Mouse (Mus musculus) MEL-GATA-1-ER (cell line): ENCODE measurements at regions not wholly inside any gene's neighbourhood (a gene's known extent, or its start where the extent isn't known, plus 50 kb on each side); places are given as distances from the start of the nearest gene placed in this dataset.

Experiments used
- DNase-seq: peaks from one replicate; pipeline ENCODE4 v3.0.0-alpha.2; 2012; ENCODE audit warnings: low read depth; ENCODE audit errors: extremely low read depth

DNA sequence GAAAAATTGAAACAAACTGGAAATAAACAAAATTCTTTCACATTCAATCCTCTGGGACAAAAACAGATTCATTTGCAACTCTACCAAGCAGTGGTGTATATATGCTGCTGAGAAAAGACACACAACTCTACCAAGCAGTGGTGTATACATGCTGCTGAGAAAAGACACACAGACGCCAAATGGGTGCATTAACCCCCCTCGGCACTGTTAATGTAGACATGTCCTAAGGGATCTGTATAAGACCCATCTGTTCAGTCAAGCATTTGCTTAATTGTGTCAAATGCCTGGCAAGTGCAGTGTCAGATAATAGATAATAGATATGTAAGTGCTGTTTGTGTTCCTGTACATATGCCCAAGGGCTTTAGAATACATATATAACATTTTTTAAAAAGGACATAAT lies 1035.2 kb upstream of the B3galt2 start:
- DNase-seq: no peak

DNA sequence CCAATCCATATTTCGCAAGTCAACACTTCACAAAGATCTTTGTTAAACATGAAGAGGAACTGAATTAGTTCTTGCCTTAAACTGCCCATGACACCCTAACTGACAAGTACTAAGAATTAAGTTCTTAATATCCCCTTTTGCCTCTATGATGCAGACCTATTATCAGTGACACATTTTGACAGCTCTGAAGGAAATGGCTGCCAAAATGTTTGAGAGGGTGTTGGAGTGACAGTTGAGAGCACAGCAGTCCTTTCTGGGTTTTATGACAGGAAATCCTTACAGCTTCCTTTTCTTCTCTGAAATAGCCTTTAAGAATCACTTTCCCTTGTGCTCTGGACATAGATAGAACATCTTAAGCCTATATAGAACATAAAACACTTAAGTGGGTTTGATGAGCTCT lies 1034.4 kb upstream of the B3galt2 start:
- no peak for DNase-seq

DNA sequence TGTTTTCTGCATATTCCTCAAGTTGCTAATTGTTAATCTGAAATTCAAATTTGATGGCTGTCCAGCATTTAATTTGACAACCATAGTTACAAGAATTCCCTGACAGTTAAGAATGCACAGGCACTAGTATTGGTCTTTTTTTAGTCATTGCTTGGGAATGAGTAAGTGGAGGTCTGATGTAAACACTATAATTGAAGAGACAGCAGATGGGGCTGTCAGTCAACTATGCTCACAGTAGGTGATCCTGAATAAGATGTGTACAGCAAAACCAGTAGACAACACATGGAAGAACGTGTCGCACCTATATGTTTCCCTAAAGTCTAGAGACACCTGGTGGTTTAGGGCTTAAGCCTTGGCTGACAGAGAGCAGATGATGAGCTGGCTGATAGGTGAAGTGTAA lies 1019.0 kb upstream of the B3galt2 start:
- DNase-seq: no peak

DNA sequence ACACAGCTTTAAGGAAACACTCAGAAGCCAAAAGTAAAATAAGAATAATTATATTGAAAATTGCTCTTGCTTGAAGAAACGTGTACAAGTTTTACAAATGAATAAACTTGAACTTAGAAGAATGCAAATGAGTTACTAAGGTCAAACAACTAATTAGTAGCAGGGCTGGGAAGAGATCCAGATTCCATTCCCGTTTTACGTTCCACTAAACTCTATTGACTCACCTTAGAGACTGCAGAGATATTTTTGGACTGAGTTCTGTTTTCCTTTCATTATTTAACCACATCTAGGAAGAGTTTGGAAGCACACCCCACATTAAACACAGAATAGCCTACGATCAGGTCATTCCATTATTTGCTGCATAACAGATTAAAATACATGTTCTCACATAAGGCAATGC lies 1016.2 kb upstream of the B3galt2 start:
- DNase-seq: no peak

DNA sequence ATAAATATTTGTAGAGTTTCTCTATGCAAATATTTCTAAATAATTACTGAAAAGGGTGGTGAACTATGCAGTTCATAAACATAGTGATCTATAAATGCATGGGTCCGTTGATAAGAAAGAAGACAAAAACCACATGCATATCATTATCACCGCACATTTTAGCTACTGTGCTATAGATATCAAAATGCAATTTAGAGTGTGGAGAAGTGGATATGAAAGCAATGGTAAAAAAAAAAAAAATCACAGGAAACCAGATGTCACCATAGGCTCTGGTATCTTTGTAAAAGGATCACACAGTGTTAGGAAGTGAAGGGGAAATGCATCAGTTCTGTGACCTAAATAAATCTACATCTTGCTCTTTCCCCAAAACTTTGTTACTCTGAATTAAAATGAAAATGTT lies 985.2 kb upstream of the B3galt2 start:
- peak; percentile 41 for DNase-seq

DNA sequence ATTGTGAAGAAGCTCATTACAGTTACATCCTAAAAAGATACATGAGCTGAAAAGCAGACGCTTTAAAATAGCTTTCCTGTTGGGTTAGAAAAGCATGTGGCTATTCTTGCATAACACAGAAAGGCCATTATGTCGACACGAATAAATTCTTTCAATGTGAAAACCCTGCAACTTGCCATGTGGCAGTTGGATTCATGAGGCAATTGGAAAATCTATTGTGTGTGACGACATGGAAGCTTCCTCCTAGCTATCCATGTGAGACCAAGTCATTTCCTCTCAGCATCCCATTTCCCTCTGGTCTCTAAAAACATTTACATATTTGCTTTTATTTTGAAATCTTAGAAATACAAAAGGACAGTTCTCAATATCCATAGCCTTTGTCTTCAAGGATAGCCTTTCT lies 975.2 kb upstream of the B3galt2 start:
- no peak for DNase-seq

DNA sequence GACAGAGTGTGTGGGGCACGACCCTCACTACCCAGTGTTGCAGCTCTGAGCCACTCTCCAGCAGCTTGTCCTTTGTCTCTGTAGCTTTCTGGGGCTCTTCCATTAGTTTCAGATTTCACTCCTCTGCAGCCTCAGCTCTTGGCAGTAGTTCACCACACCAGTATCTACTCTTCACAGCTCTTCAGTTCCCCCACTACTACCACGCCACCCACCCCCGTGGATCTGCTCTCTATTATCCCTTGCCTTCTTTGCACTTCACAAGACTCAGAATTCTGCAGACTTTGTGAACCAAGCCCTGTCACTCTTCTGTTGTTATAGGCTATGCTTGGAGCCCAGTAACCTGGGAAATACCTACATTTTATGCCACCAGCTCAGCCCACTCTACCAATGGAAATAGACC lies 960.5 kb upstream of the B3galt2 start:
- DNase-seq: no peak

DNA sequence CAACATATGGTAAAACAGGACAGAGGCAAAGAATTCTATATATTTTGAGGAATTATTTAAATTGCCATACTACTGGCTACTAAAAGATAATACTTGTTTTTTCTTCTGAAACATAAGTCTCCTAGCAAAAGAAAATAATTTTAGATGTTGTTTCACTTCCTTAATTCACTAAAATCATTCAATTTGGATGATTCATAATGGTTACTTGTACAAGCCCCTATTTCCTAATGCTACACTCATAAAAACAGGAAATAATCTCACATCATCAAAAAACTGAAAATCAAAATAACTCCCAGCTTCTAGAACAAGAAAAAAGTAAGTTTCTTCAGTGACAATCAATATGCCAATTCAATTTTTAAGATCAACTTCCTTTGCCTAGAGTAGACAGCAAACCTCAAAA lies 951.6 kb upstream of the B3galt2 start:
- no peak for DNase-seq

DNA sequence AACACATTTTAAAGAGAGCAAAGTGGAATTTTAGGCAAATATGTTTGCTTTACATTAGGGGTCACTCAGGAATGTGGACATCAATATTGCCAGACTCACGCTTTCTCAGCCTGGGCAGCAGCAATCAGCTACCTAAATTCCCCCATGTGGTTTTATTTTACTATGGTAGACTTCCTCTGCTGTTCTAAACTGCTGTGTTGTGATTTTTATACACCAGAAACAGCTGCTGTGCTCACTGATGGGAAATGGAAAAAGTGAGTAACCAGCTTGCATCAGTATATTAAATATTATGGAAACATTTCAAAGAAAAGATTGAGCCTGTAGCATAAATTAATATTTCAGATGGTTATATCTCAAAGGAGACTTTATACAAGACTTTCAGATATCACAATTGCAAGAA lies 945.3 kb upstream of the B3galt2 start:
- no peak for DNase-seq

DNA sequence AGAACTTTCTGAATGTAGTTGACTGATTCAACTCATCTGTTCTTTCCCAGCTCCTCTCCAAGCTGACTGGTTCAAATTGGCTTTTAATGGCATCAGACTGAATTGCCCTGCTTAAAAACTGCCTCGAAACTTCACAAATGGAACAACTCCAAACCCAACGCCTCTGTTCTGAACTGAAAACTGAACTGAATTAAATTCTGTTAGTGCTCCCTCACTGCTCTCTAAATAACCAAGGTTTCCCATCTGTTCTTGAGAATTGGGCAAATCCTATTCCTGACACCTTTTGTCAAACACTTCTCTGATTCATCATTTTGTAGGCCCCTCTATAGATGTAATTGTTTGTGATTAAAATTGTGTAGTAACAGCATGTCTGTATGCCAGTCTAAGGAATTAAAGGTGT lies 932.2 kb upstream of the B3galt2 start:
- no peak for DNase-seq

DNA sequence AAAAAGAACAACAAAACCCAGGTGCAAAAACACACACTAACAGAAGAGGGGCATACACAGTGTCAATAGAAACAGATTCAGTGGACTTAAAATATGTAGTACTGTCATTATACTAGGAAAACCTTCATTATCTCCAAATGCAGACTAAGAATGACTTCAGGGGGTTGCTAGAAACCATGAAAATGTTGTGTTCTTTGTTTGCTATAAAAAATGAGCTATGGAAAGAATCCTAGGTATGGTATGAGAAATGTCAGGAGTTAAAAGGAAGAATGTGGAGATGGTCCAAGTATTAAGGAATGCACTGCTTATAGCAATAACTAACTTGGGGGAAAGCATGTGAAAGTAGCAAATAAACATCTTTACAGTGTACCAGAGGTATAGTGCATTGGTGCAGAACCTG lies 910.2 kb upstream of the B3galt2 start:
- no peak for DNase-seq

DNA sequence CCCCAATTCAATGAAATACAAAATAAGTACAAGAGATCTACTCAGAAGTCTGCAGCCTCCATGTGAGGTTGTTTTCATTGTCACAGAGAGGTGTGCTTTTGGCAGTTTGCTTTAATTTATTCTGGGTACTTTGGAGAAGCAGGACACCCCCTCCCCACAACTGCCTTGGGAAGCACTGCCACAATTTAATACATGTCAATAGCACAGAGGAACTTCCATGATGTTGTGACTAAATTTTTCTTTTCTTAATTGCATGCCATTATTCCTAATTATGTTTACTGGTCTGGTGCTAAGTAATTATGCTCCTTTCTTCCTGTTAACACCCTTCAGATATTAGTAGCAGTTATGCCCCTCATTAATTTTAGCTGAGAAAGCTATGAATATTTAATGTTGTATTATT lies 906.4 kb upstream of the B3galt2 start:
- DNase-seq: no peak

DNA sequence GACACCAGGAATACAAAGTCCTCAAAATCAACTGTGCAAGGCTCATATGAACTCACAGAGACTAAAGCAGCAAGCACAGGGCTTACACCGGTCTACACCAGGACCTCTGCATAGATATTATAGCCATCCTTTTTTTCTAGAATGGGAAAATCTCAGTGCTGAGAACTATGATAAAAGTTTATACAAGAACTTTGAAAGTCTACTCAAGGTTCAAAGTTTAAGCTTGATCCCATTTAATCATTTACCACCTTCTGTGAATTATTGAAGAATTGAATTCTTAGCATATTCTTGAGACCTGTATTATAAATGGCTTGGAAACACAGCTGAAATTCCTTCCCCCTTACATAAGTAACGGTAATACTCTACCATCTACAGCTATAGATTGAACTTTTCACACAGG lies 902.1 kb upstream of the B3galt2 start:
- no peak for DNase-seq

DNA sequence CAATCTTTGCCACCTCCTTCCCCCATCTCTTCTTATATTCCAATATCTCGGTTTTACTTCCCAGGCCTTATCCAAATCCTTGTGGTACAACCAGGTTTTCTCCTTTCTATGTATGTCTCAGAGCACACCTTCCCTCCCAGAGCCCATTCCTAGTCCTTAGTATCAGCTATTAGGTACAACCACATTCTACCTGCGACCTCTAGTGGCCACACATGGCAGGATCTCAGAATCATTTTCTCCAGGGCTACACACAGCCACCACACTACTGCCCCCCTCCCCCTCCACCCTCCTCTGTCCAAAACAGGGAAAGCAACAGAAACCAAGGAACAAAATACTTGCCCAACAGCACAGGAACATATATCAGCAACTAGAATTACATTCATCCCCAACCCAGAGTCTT lies 898.2 kb upstream of the B3galt2 start:
- peak; percentile 44 for DNase-seq

DNA sequence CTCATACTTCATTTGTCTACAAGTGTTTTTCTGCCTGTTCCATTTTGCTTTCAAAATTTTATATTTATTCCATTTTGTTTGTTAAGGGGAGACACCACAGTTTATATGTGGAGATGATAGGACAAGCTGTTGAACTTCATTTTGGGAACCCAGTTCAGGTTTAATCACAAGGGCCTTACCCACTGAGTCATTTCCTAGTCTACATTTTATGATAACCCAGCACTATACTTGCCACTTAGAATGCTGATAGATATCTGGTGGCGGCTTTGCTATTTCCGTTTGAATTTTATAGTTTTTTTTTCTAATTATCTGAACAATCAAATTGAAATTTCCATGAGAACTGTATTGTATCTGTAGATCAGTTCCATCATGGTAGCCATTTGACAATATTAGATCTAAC lies 869.5 kb upstream of the B3galt2 start:
- DNase-seq: no peak
